Mouse (Mus musculus): ENCODE results near the gene Alox5. TPM values are rescaled to one million over a fixed set of nuclear protein-coding genes. Genes with fewer than 3 reads are reported as not detected.

The Alox5 gene
- polyA plus RNA-seq, 1 experiment from 2014 or later, result 1.1 TPM

GRCm38 (mm10) chr6:116415126-116415676 lies 45.8 kb downstream of the Alox5 start:
- no peaks in the 10 kb centered on the region for H3K9me3 ChIP-seq (ENCODE audit: control insufficient read depth, low read depth, low read length)
- H3K4me2 ChIP-seq (replicated peaks; ENCODE audit: low read depth, low read length), result no peak overlapping the region
- H3K4me1 ChIP-seq (ENCODE audit: control insufficient read depth, insufficient read depth, low read length), result no peaks in the 10 kb centered on the region
- H3K36me3 ChIP-seq (ENCODE audit: control insufficient read depth, insufficient read depth, low read length), result no peaks in the 10 kb centered on the region; the same call in 1 of the 2 replicates
- no peak overlapping the region for H3K4me3 ChIP-seq (ENCODE audit: low read depth, low read length)
- no peak overlapping the region for H3K9ac ChIP-seq (replicated peaks; ENCODE audit: low read depth, low read length)
- no peaks in the 10 kb centered on the region for H3K27me3 ChIP-seq (ENCODE audit: control insufficient read depth, insufficient read depth, low read length)
- no peak overlapping the region for H3K27ac ChIP-seq (ENCODE audit: low read length)
- no peak for ATAC-seq (ENCODE audit: insufficient number of reproducible peaks, insufficient read depth, low FRiP score, low read depth)
- WGBS, result 86% methylated on average over 12 of the region's 12 CpGs

DNA sequence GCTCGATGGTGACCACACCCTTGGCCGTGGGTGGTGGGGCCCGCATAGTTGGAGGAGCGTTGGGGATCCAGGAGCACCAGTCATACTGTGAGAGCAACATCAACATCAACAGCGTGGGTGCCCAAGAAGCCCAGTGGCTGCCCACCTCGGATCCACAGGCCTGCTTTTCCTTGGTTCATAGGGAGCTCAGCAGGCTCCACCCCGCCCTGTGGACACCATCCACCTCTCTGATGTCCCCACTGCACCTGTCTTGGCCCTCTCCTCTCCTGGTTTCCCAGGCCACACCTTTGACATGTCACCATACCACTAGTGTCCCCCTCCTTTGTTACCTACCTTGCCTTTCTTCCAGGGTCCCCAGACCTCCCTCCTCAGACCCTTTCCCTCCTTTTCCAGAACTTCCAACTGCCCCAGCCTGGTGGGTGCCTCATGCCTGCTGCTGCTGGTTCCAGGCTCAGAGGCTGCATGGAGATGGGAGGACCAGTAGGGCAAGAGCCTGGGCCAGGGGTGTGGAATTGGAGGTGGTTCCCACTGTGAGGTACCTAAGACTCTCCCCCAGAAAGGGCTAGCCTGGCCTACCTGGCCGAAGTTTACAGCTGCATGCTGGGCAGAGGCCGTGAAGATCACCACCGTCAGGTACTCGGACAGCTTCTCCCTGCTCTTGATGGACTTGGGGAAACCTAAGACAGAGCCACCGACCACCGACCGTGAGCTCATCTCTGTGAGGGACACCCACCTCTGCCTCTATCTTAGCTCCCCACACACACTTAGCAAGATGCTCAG lies 48.2 kb downstream of the Alox5 start:
- Histone ChIP-seq H3K36me3 (ENCODE audit: control insufficient read depth, insufficient read depth, low read length) (no peaks in the 10 kb centered on the region; the same call in 1 of the 2 replicates), H3K9ac (replicated peaks; ENCODE audit: low read depth, low read length) (no peak overlapping the region), H3K4me2 (replicated peaks; ENCODE audit: low read depth, low read length) (no peak overlapping the region), H3K27me3 (ENCODE audit: control insufficient read depth, insufficient read depth, low read length) (no peaks in the 10 kb centered on the region), H3K9me3 (ENCODE audit: control insufficient read depth, low read depth, low read length) (no peaks in the 10 kb centered on the region), H3K4me1 (ENCODE audit: control insufficient read depth, insufficient read depth, low read length) (no peaks in the 10 kb centered on the region), H3K4me3 (ENCODE audit: low read depth, low read length) (no peak overlapping the region), H3K27ac (ENCODE audit: low read length) (no peak overlapping the region)
- WGBS, result 97% methylated on average over 14 of the region's 14 CpGs
- ATAC-seq (ENCODE audit: insufficient number of reproducible peaks, insufficient read depth, low FRiP score, low read depth), result no peak

- WGBS, result 77% methylated on average over 3 of the region's 3 CpGs
- no peaks in the 10 kb centered on the region for H3K9me3 ChIP-seq (ENCODE audit: control insufficient read depth, low read depth, low read length)
- no peak overlapping the region for H3K4me3 ChIP-seq (ENCODE audit: low read depth, low read length)
- no peak for ATAC-seq (ENCODE audit: insufficient number of reproducible peaks, insufficient read depth, low FRiP score, low read depth)
- H3K9ac ChIP-seq (replicated peaks; ENCODE audit: low read depth, low read length), result no peak overlapping the region
- H3K4me1 ChIP-seq (ENCODE audit: control insufficient read depth, insufficient read depth, low read length), result no peaks in the 10 kb centered on the region
- H3K27me3 ChIP-seq (ENCODE audit: control insufficient read depth, insufficient read depth, low read length), result no peaks in the 10 kb centered on the region
- no peak overlapping the region for H3K27ac ChIP-seq (ENCODE audit: low read length)
- H3K4me2 ChIP-seq (replicated peaks; ENCODE audit: low read depth, low read length), result no peak overlapping the region
- no peaks in the 10 kb centered on the region; the same call in 1 of the 2 replicates for H3K36me3 ChIP-seq (ENCODE audit: control insufficient read depth, insufficient read depth, low read length)
Measured at GRCm38 (mm10) chr6:116411716-116412115, 49.3 kb downstream of the Alox5 start.

GRCm38 (mm10) chr6:116410436-116410835 lies 50.5 kb downstream of the Alox5 start:
- Histone ChIP-seq H3K4me2 (replicated peaks; ENCODE audit: low read depth, low read length) (no peak overlapping the region), H3K36me3 (ENCODE audit: control insufficient read depth, insufficient read depth, low read length) (no peaks in the 10 kb centered on the region; the same call in 1 of the 2 replicates), H3K4me3 (ENCODE audit: low read depth, low read length) (no peak overlapping the region), H3K4me1 (ENCODE audit: control insufficient read depth, insufficient read depth, low read length) (no peaks in the 10 kb centered on the region), H3K9me3 (ENCODE audit: control insufficient read depth, low read depth, low read length) (no peaks in the 10 kb centered on the region), H3K27me3 (ENCODE audit: control insufficient read depth, insufficient read depth, low read length) (no peaks in the 10 kb centered on the region), H3K27ac (ENCODE audit: low read length) (no peak overlapping the region), H3K9ac (replicated peaks; ENCODE audit: low read depth, low read length) (no peak overlapping the region)
- ATAC-seq (ENCODE audit: insufficient number of reproducible peaks, insufficient read depth, low FRiP score, low read depth), result no peak
- WGBS, result 95% methylated on average over 10 of the region's 10 CpGs

DNA sequence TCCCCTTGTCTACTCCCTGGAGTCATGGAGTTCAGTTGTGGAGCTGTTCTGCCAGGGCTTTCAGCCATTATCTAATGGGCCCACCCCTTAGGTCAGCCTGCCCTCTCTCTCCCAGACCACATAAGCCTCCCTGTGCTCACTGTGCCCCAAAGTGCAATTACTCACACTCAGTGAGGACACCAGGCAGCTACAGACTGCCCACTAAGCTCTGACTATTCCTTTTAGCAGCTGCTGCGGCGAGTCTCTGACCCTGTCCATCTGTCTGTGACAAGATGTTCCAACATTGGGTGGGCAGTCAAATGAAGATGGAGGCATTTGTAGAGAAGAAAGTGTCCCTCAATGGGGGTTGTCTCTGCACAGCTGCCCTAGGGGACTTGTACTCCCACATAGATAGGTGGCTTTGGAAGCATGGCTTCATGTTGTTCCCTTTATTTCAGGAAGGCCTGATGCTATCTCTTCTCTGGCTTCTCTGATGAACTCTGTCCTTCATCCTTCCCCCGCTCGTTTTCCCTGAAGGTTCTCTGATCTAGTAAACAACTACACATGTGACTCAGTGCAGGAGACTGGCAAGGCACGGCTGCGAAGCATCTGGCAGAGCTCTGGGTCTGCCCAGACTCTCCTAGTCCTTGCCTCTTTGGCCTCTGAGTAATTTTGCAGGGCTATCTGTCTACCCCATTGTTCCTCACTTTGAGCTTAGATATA lies 52.9 kb downstream of the Alox5 start:
- WGBS, result 72% methylated on average over 6 of the region's 6 CpGs
- no peak for ATAC-seq (ENCODE audit: insufficient number of reproducible peaks, insufficient read depth, low FRiP score, low read depth)

DNA sequence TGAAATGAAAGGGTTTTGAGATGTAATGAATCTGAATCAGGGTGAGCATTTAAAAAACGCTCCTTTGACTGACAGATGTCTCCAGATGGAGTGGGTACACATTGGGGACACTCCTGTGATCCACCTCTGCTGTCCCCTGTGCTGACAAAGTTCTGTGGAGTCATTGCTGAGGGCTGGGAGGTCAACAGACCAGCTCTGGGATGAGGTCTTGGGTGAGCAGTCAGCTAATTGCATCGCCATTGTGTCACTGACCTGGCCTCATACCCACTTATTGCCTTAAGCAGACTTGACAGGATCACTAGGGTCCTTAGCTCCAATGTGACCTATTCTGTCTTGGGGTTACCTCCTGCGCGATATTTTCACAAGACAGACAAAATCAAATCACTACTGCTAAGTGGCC lies 53.8 kb downstream of the Alox5 start:
- H3K36me3 ChIP-seq (ENCODE audit: control insufficient read depth, insufficient read depth, low read length), result no peaks in the 10 kb centered on the region; the same call in 1 of the 2 replicates
- H3K4me1 ChIP-seq (ENCODE audit: control insufficient read depth, insufficient read depth, low read length), result no peaks in the 10 kb centered on the region
- ATAC-seq (ENCODE audit: insufficient number of reproducible peaks, insufficient read depth, low FRiP score, low read depth), result no peak
- H3K4me2 ChIP-seq (replicated peaks; ENCODE audit: low read depth, low read length), result no peak overlapping the region
- H3K27ac ChIP-seq (ENCODE audit: low read length), result no peak overlapping the region
- H3K9me3 ChIP-seq (ENCODE audit: control insufficient read depth, low read depth, low read length), result no peaks in the 10 kb centered on the region
- no peak overlapping the region for H3K9ac ChIP-seq (replicated peaks; ENCODE audit: low read depth, low read length)
- H3K27me3 ChIP-seq (ENCODE audit: control insufficient read depth, insufficient read depth, low read length), result no peaks in the 10 kb centered on the region
- no peak overlapping the region for H3K4me3 ChIP-seq (ENCODE audit: low read depth, low read length)
- 91% methylated on average over 4 of the region's 4 CpGs for WGBS

More for the DNA sequence above, 52.9 kb downstream of the Alox5 start:
- no peak overlapping the region for H3K4me3 ChIP-seq (ENCODE audit: low read depth, low read length)
- H3K27ac ChIP-seq (ENCODE audit: low read length), result no peak overlapping the region
- H3K27me3 ChIP-seq (ENCODE audit: control insufficient read depth, insufficient read depth, low read length), result no peaks in the 10 kb centered on the region
- H3K9ac ChIP-seq (replicated peaks; ENCODE audit: low read depth, low read length), result no peak overlapping the region
- no peaks in the 10 kb centered on the region for H3K9me3 ChIP-seq (ENCODE audit: control insufficient read depth, low read depth, low read length)
- H3K4me2 ChIP-seq (replicated peaks; ENCODE audit: low read depth, low read length), result no peak overlapping the region
- no peaks in the 10 kb centered on the region for H3K4me1 ChIP-seq (ENCODE audit: control insufficient read depth, insufficient read depth, low read length)
- no peaks in the 10 kb centered on the region; the same call in 1 of the 2 replicates for H3K36me3 ChIP-seq (ENCODE audit: control insufficient read depth, insufficient read depth, low read length)

GRCm38 (mm10) chr6:116406680-116407079 lies 54.3 kb downstream of the Alox5 start:
- Histone ChIP-seq H3K9me3 (ENCODE audit: control insufficient read depth, low read depth, low read length) (no peaks in the 10 kb centered on the region), H3K36me3 (ENCODE audit: control insufficient read depth, insufficient read depth, low read length) (no peaks in the 10 kb centered on the region; the same call in 1 of the 2 replicates), H3K9ac (replicated peaks; ENCODE audit: low read depth, low read length) (no peak overlapping the region), H3K4me3 (ENCODE audit: low read depth, low read length) (no peak overlapping the region), H3K27me3 (ENCODE audit: control insufficient read depth, insufficient read depth, low read length) (no peaks in the 10 kb centered on the region), H3K27ac (ENCODE audit: low read length) (no peak overlapping the region), H3K4me1 (ENCODE audit: control insufficient read depth, insufficient read depth, low read length) (no peaks in the 10 kb centered on the region), H3K4me2 (replicated peaks; ENCODE audit: low read depth, low read length) (no peak overlapping the region)
- no peak for ATAC-seq (ENCODE audit: insufficient number of reproducible peaks, insufficient read depth, low FRiP score, low read depth)
- WGBS, result 66% methylated on average over 5 of the region's 5 CpGs

GRCm38 (mm10) chr6:116406152-116406551 lies 54.8 kb downstream of the Alox5 start:
- Histone ChIP-seq H3K36me3 (ENCODE audit: control insufficient read depth, insufficient read depth, low read length) (no peaks in the 10 kb centered on the region; the same call in 1 of the 2 replicates), H3K27ac (ENCODE audit: low read length) (no peak overlapping the region), H3K9ac (replicated peaks; ENCODE audit: low read depth, low read length) (no peak overlapping the region), H3K9me3 (ENCODE audit: control insufficient read depth, low read depth, low read length) (no peaks in the 10 kb centered on the region), H3K27me3 (ENCODE audit: control insufficient read depth, insufficient read depth, low read length) (no peaks in the 10 kb centered on the region), H3K4me1 (ENCODE audit: control insufficient read depth, insufficient read depth, low read length) (no peaks in the 10 kb centered on the region), H3K4me2 (replicated peaks; ENCODE audit: low read depth, low read length) (no peak overlapping the region), H3K4me3 (ENCODE audit: low read depth, low read length) (no peak overlapping the region)
- ATAC-seq (ENCODE audit: insufficient number of reproducible peaks, insufficient read depth, low FRiP score, low read depth), result no peak
- WGBS, result 64% methylated on average over 2 of the region's 2 CpGs
